Mouse (Mus musculus): ENCODE data around the gene Lrrc39.

Lrrc39 gene

DNA sequence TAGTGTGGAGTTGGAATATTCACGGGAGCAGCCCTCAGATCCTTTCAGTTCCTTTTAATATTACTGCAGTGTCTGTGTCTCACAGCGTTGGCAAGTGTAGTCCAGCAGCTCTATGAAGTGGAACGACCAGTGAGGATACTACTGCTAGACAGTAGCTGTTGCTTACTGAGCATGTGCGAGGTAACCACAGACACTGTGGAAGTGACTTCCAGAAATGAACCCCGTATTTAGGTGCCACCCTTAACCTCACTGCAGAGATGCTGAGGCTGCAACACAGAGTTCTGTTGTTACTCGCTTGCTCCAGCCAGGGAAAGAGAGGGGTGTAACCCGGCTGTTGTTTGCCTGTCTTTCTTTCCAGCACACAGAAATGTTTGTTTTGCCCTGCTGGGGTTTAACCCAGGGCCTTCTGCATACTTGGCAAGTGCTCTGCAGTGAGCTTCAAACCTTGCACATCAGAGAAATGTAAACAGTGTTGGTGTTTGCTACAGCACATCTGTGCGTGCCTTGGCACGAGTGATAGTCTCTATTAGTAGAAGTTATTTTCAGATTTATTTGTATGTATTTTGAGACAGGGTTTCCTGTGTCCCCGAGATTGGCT, 51.6 kb downstream of the Lrrc39 start, which contains the start of gene Trmt13:
Gene Trmt13, minus strand, starts transcription at position 293 of the 598 bp plus-strand sequence.
- no peak for DNase-seq

DNA sequence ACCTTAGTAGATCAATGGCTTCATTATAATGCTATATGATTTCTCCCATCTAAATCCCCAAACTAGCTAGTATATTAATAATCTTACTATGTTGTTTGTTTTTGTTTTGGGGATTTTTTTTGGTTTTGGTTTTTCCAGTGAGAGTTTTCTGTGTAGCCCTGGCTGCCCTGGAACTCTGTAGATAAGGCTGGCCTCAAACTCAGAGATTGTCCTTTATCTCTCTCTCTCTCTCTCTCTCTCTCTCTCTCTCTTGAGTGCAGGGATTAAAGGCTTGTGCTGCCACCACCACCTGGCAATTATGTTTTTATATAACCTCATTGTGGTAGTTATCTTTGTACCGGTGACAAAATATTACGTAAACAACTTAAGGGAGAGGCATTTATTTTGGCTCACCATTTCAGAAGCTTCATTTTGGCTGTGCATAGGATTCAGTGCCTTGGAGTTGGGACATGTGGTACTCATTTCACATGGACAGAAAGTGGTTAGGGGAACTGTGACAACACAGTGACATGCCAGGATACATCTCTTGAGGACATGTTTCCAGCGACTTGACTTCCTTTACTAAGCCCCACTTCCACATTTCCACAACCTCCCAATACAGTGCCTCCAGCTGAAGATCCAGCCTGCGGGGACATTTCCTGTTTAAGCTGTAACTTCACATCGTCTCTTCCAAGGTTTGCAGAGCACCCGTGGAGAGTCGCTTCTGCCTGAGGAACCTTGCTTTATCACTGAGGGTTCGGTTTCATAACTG, 52.7 kb downstream of the Lrrc39 start:
- DNase-seq = no peak

DNA sequence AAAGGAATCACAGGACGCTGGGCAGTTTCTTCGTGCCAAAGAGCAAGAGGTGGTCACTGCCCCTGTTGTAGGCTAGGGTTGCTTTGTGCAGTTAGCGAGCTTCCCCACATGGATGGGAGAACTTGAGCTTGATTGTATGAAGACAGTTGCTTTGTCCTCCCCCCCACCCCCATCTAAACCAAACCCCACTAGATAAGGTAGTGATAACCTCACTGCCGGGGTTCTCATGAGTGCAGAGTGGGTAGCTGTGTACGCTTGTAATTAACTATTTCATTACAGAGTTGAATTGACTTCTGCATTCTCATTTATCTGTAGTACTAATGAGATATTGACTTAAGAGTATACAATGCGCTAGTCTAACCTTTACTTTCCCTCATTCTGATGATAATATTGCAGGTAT, 56.1 kb downstream of the Lrrc39 start:
- DNase-seq = no peak

DNA sequence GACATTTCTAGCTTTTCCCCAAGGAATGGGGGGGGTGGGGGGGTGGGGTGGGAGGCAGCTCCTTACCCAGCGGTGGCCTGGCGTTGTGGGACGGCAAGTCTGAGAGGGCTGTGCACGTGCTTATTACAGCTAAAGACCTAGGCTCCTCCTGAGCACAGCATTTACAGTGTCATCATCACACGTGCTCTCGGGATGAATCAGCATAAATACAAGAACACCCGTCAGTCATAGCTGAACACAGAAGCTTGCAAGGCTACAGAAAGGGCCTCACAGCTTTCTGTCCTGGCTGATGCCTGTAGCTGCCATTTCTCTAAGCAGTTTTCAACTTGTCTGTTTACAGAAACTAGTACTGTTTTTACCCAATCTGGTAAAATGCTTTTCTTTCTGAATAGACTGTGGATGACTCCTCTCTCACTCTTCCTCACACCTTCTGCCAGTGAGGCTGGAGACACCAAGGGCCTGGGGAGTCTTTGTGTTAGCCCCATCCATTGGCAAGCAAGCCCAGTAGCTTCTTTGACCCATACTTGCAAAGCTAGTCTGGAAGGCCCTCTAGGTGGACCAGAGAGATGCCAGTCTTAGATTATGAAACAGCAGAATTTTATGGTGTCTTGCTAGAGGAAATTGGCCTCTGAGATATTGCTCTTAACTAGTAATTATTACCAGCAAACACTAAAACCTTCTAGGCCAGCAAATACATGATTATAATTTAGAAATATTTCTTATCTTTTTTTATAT, 58.0 kb downstream of the Lrrc39 start:
- DNase-seq = no peak

DNA sequence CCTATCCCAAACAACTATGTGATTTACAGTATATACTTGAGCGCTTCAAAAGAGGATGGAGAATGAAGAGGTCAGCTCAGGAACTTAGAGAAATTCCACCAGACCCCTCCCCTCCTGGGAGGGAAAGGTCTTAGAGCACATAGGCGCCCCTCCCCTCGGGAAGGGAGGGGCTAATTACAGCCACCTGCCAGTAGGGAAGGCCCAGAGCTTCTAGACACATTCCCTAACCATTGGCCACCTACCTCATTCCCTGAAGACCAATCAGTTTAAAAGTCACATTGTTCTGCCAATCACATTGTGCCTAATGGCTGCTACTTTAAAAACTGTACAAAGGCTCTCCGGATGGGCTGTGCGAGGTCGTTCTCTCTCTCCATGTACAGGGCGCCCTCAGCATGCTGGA, 59.9 kb downstream of the Lrrc39 start:
- DNase-seq = no peak

DNA sequence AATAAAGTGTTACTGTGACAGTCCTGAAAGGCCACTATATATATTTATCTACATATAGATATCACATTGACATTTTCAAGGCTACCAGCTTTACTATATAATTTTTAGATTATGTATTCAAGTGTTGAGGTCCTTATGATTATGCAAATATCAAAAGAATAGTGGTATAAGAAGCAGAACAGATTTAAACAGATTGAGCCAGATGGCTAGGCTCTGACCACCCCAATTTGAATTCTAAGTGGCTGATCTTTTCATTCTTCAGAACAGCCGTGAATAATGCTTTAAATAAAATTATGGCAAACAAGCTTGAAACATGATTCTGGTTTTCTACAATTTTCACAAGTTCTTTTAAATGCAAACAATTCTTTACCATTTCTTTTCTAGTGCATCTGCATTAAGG, 68.7 kb downstream of the Lrrc39 start:
- DNase-seq = no peak

All from cerebellum, adult 11 months (tissue).